Mouse (Mus musculus) forebrain, embryonic 14.5 days (tissue): ENCODE results near the gene 1700029H14Rik. TPM values are rescaled to one million over a fixed set of nuclear protein-coding genes. Genes with fewer than 3 reads are reported as not detected.

Experiments
- ATAC-seq: fragments of 200-750 bp; cut with Nextera tagmentation; 2 replicates; pipeline ENCODE4 v1.8.0; 2017; ENCODE audit warnings: mild to moderate bottlenecking, moderate library complexity
- DNase-seq: peaks from one replicate; pipeline ENCODE4 v3.0.0-alpha.2; 2015; ENCODE audit warnings: low spot score
- H3K27ac ChIP-seq: fragments of 300-500 bp; sonication (generic); 2 replicates; pipeline ENCODE4 v1.5.1; 2014; ENCODE audit warnings: low read depth, mild to moderate bottlenecking, control low read depth, low read length, moderate library complexity
- H3K27me3 ChIP-seq: fragments of 300-500 bp; sonication (generic); replicated peaks from 2 replicates; pipeline ENCODE4 v1.6.1; 2014; ENCODE audit warnings: low read length, control low read depth, mixed read lengths; ENCODE audit not compliant: control insufficient read depth, insufficient read depth
- H3K36me3 ChIP-seq: fragments of 300-500 bp; sonication (generic); 2 replicates; pipeline ENCODE4 v1.6.1; 2014; ENCODE audit warnings: low read length, control low read depth; ENCODE audit not compliant: control insufficient read depth, insufficient read depth
- H3K4me1 ChIP-seq: fragments of 300-500 bp; sonication (generic); 2 replicates; pipeline ENCODE4 v1.6.1; 2014; ENCODE audit warnings: antibody characterized with exemption, low read length, control low read depth; ENCODE audit not compliant: control insufficient read depth, insufficient read depth
- H3K4me2 ChIP-seq: fragments of 300-500 bp; sonication (generic); 2 replicates; pipeline ENCODE4 v1.6.1; 2014; ENCODE audit warnings: mild to moderate bottlenecking, control low read depth, low read length
- H3K4me3 ChIP-seq: fragments of 300-500 bp; sonication (generic); 2 replicates; pipeline ENCODE4 v1.5.1; 2014; ENCODE audit warnings: low read depth, low read length, control low read depth
- H3K9ac ChIP-seq: fragments of 300-500 bp; sonication (generic); 2 replicates; pipeline ENCODE4 v1.6.1; 2014; ENCODE audit warnings: mild to moderate bottlenecking, low read length, control low read depth, moderate library complexity
- H3K9me3 ChIP-seq: fragments of 300-500 bp; sonication (generic); replicated peaks from 2 replicates; pipeline ENCODE4 v1.6.1; 2016; ENCODE audit warnings: low read length, control low read depth, mixed read lengths; ENCODE audit not compliant: control insufficient read depth
- WGBS: fragments of 180-500 bp; shearing (Covaris S2); extraction: QIAGEN DNeasy Blood & Tissue Kit; methylation state at CpG from one replicate; pipeline ENCODE4 v1.1.7; 2014; 5-methylcytosine and 5-hydroxymethylcytosine counted together
- polyA plus RNA-seq: library from polyadenylated mRNA; unstranded; fragments of >200 nt; fragmentation: Nextera tagmentation; extraction: Ambion mirVana; gene quantifications from 2 replicates; pipeline ENCODE4 v1.2.1, GENCODE M21; 2014

The 1700029H14Rik gene
- polyA plus RNA-seq, 1 experiment from 2014 or later, result not detected

GRCm38 (mm10) chr8:13504894-13505674, 57.2 kb downstream of the 1700029H14Rik start:
- Histone ChIP-seq H3K4me1 (no peaks in the 10 kb centered on the region), H3K9ac (no peak overlapping the region), H3K9me3 (no peaks in the 10 kb centered on the region), H3K36me3 (no peaks in the 10 kb centered on the region), H3K4me3 (no peak overlapping the region), H3K27me3 (no peaks in the 10 kb centered on the region), H3K27ac (no peak overlapping the region), H3K4me2 (no peak overlapping the region)
- no peak for DNase-seq
- ATAC-seq, result no peak

- DNase-seq (no peak), ATAC-seq (no peak)
- H3K27ac ChIP-seq, result no peak overlapping the region
- H3K4me3 ChIP-seq, result no peak overlapping the region
- H3K4me2 ChIP-seq, result no peak overlapping the region
- no peaks in the 10 kb centered on the region for H3K4me1 ChIP-seq
- H3K9ac ChIP-seq, result no peak overlapping the region
- no peaks in the 10 kb centered on the region for H3K36me3 ChIP-seq
- 92% methylated on average over 8 of the region's 8 CpGs for WGBS
- no peaks in the 10 kb centered on the region for H3K27me3 ChIP-seq
- H3K9me3 ChIP-seq, result no peaks in the 10 kb centered on the region
Measured at GRCm38 (mm10) chr8:13503936-13504606, 58.2 kb downstream of the 1700029H14Rik start.

- no peak overlapping the region for H3K4me2 ChIP-seq
- WGBS, result 84% methylated on average over 3 of the region's 3 CpGs
- no peaks in the 10 kb centered on the region for H3K9me3 ChIP-seq
- ATAC-seq (no peak), DNase-seq (no peak)
- H3K27me3 ChIP-seq, result no peaks in the 10 kb centered on the region
- no peak overlapping the region for H3K9ac ChIP-seq
- no peaks in the 10 kb centered on the region for H3K4me1 ChIP-seq
- H3K27ac ChIP-seq, result no peak overlapping the region
- H3K36me3 ChIP-seq, result no peaks in the 10 kb centered on the region
- H3K4me3 ChIP-seq, result no peak overlapping the region
Measured at GRCm38 (mm10) chr8:13501221-13501620, 61.0 kb downstream of the 1700029H14Rik start.

Other genes with a start within 250 kb of the 1700029H14Rik start
- gene Tfdp1, start 223.7 kb downstream of the 1700029H14Rik start, polyA plus RNA-seq, result 145 and 146 TPM in 2 replicates
- gene Atp4b, start 165.6 kb downstream of the 1700029H14Rik start, polyA plus RNA-seq, result not detected in 2 replicates
- 0.04 TPM in 1 of 2 replicates, not detected in the other for gene Grk1, start 157.4 kb downstream of the 1700029H14Rik start, polyA plus RNA-seq
- not detected in 2 replicates for gene Tmem255b, start 127.3 kb downstream of the 1700029H14Rik start, polyA plus RNA-seq
- 9.7 and 12.5 TPM in 2 replicates for gene Gas6, start 68.0 kb downstream of the 1700029H14Rik start, polyA plus RNA-seq
- gene Rasa3, start 115.1 kb upstream of the 1700029H14Rik start, polyA plus RNA-seq, result 17.3 and 22.3 TPM in 2 replicates
- gene Cfap97d2, start 143.4 kb upstream of the 1700029H14Rik start, polyA plus RNA-seq, result 1.1 TPM in 2 replicates
- gene Cdc16, start 195.2 kb upstream of the 1700029H14Rik start, polyA plus RNA-seq, result 207 and 214 TPM in 2 replicates
- gene Upf3a, start 223.2 kb upstream of the 1700029H14Rik start, polyA plus RNA-seq, result 33.7 and 35.2 TPM in 2 replicates